Mouse (Mus musculus): ENCODE data around the gene Abcb5. TPM values are rescaled to one million over a fixed set of nuclear protein-coding genes. Genes with fewer than 3 reads are reported as not detected.

Gene Abcb5
- not detected for polyA plus RNA-seq (2014; fragmentation: Illumina TruSeq; extraction: RNeasy Lipid Tissue Mini Kit (QIAGEN cat#74804); ENCODE audit: insufficient read depth, low read depth, low replicate concordance)

GRCm38 (mm10) chr12:118966321-118966720, at the start of gene Abcb5:
Abcb5 (minus strand) TSS chr12:118966421.

GRCm38 (mm10) chr12:118846221-118846620, 120.0 kb downstream of the Abcb5 start, which contains the start of gene Sp8:
Sp8 (plus strand) TSS chr12:118846329.

Other genes starting within 250 kb of the Abcb5 start
- gene Sp8, start 120.1 kb downstream of the Abcb5 start, polyA plus RNA-seq (2014; fragmentation: Illumina TruSeq; extraction: RNeasy Lipid Tissue Mini Kit (QIAGEN cat#74804); ENCODE audit: insufficient read depth, low read depth, low replicate concordance), result not detected

Measured in lung, adult 10 weeks (tissue).